Mouse (Mus musculus) hindbrain, embryonic 10.5 days (tissue): ENCODE data around the gene Ptger1. TPM values are rescaled to one million over a fixed set of nuclear protein-coding genes. Genes with fewer than 3 reads are reported as not detected.

Source experiments
- DNase-seq: peaks from one replicate; pipeline ENCODE4 v3.0.0-alpha.2; 2017; ENCODE audit warnings: low spot score
- H3K27ac ChIP-seq: fragments of 300-500 bp; sonication (generic); 2 replicates; pipeline ENCODE4 v1.5.1; 2016; ENCODE audit warnings: mild to moderate bottlenecking, moderate library complexity
- H3K27me3 ChIP-seq: fragments of 300-500 bp; sonication (generic); 2 replicates; pipeline ENCODE4 v1.6.1; 2016; ENCODE audit warnings: mild to moderate bottlenecking; ENCODE audit not compliant: poor library complexity, insufficient read depth, severe bottlenecking
- H3K36me3 ChIP-seq: fragments of 300-500 bp; sonication (generic); 2 replicates; pipeline ENCODE4 v1.6.1; 2016; ENCODE audit warnings: mild to moderate bottlenecking, moderate library complexity
- H3K4me1 ChIP-seq: fragments of 300-500 bp; sonication (generic); replicated peaks from 2 replicates; pipeline ENCODE4 v1.6.1; 2016; ENCODE audit warnings: mild to moderate bottlenecking
- H3K4me3 ChIP-seq: fragments of 300-500 bp; sonication (generic); 2 replicates; pipeline ENCODE4 v1.5.1; 2016; ENCODE audit warnings: mild to moderate bottlenecking, moderate library complexity
- H3K9me3 ChIP-seq: fragments of 300-500 bp; sonication (generic); 2 replicates; pipeline ENCODE4 v1.6.1; 2016; ENCODE audit warnings: mild to moderate bottlenecking, moderate library complexity
- WGBS: fragments of 180-500 bp; shearing (Covaris S2); methylation state at CpG from one replicate; pipeline ENCODE4 v1.1.7; 2016; 5-methylcytosine and 5-hydroxymethylcytosine counted together
- polyA plus RNA-seq: library from polyadenylated mRNA; unstranded; fragments of >200 nt; fragmentation: Nextera tagmentation; extraction: Ambion mirVana; gene quantifications from 2 replicates; pipeline ENCODE4 v1.2.1, GENCODE M21; 2016

Ptger1 gene
- polyA plus RNA-seq, 1 experiment from 2014 or later: 0.58 TPM

DNA sequence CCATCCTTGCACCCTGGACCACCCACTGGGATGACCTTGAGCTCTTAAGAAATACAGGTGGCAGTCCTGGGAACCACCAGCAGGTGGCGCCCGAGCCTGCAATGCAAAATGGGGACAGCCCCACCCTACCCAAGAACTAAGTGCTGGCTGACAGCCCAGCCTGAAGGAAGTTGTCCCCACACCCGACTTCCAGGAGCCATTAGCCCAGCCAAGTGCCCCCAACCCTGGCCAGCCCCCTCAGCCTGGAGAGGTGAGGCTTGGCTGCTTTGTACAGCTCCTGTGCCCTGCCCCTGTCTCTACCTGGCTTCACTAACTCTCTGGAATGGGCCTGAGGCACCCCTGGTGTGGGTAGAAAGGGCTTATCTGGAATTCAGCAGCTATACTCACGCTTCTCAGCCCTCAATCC is 4.1 kb upstream of the Ptger1 start:
- H3K9me3 ChIP-seq: no peaks in the 10 kb centered on the region
- 8% methylated on average over 4 of the region's 4 CpGs for WGBS
- H3K27ac ChIP-seq: peak overlapping the region; percentile 54
- no peak overlapping the region for H3K4me3 ChIP-seq
- peak; percentile 84 for DNase-seq
- peaks cover 62% of the 10 kb centered on the region for H3K4me1 ChIP-seq
- H3K27me3 ChIP-seq: peaks cover 11% of the 10 kb centered on the region
- H3K36me3 ChIP-seq: peaks cover 36% of the 10 kb centered on the region

- H3K4me1 ChIP-seq: peaks cover 71% of the 10 kb centered on the region
- WGBS: 88% methylated on average over 13 of the region's 13 CpGs
- no peaks in the 10 kb centered on the region for H3K9me3 ChIP-seq
- peaks cover 23% of the 10 kb centered on the region for H3K27me3 ChIP-seq
- no peak overlapping the region for H3K4me3 ChIP-seq
- DNase-seq: no peak
- H3K27ac ChIP-seq: no peak overlapping the region
- peaks cover 27% of the 10 kb centered on the region for H3K36me3 ChIP-seq
Observed at GRCm38 (mm10) chr8:83664096-83664495, 2.4 kb upstream of the Ptger1 start.

DNA sequence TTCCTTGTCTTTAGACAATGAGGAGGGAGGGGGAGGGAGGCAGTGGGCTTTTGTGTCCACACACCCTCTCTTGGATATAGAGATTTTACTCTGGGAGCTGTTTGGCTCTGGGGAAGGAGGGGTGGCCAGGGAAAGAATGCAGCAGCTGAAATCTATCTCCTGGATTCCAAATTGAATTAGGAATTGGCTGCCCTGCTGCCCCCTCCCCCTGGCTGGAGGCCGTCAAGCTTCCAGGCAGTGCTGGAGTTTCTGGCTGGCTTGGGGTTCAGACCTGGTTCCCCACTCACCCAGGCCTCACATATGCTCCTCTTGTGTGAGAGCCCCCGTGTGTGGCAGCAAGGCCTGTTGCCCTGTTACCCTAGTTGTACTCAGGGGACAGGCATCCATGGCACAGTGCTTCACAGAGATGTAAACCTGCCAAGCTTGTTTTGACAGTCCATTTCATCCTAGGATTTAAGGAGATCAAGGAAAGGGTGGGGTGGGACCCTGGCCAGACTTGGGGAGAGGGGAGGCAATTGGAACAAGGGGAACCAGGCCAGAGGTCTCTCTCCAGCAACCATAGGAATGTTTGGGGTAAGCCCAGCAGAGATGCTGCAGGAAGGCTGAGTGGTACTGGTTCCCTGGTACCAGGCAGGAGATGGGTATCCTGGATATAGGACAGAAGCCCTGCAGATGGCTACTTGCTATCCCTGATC is 1.4 kb upstream of the Ptger1 start:
- WGBS: 39% methylated on average over 2 of the region's 2 CpGs
- no peak for DNase-seq
- Histone ChIP-seq H3K36me3 (peaks cover 35% of the 10 kb centered on the region), H3K4me1 (peaks cover 66% of the 10 kb centered on the region), H3K4me3 (no peak overlapping the region), H3K9me3 (no peaks in the 10 kb centered on the region), H3K27me3 (peaks cover 27% of the 10 kb centered on the region), H3K27ac (peak overlapping the region; percentile 37; the same call in 1 of the 2 replicates)

DNA sequence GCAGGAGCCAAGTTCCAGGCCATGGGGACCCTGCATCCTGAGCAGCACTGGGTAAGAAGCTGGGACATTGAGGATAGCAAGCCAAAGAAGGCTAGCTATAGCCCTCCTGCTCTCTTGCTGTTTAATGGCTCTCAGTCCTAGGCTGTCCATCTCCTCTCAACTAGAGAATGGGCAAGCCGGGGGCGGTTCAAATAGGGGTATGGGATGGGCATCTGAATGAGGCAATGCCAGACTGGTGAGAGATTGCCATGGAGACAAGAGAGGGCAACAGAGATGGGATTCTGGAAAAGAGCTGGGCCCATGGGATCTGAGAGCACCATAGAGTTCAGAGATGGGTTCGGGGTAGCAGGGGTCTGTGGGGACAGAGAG is 372 bp downstream of the Ptger1 start:
- DNase-seq: no peak
- Histone ChIP-seq H3K27me3 (peaks cover 27% of the 10 kb centered on the region), H3K9me3 (no peaks in the 10 kb centered on the region), H3K27ac (peak overlapping the region; percentile 26; the same call in 1 of the 2 replicates), H3K36me3 (peaks cover 51% of the 10 kb centered on the region), H3K4me3 (no peak overlapping the region; the same call in 1 of the 2 replicates), H3K4me1 (peaks cover 48% of the 10 kb centered on the region)
- WGBS: 90% methylated on average over 3 of the region's 3 CpGs

DNA sequence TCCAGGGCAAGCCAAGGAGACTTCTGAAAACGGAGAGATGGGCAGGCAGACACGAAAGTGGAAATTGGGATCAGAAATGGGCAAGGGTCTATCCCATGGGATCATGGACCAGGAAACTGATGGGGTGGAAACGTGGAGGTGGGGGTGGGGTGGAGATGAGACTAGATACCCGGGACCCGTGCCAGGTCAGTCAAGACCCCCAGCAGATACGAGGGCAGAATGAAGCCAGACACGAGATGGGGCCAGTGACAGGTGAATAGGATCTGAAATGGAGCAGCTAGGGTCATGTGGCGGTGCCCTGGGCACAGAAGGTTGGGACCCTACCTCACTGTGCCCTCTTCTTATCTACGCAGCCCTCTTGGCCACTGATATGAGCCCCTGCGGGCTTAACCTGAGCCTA is 1.0 kb downstream of the Ptger1 start:
- Histone ChIP-seq H3K27ac (peak overlapping the region; percentile 80; the same call in 1 of the 2 replicates), H3K4me1 (peaks cover 42% of the 10 kb centered on the region), H3K4me3 (peak overlapping the region; percentile 54), H3K9me3 (no peaks in the 10 kb centered on the region), H3K27me3 (peaks cover 27% of the 10 kb centered on the region), H3K36me3 (peaks cover 52% of the 10 kb centered on the region)
- no peak for DNase-seq
- WGBS: 83% methylated on average over 10 of the region's 10 CpGs

- peak; percentile 86 for DNase-seq
- WGBS: 18% methylated on average over 80 of the region's 80 CpGs
- H3K4me1 ChIP-seq: peaks cover 38% of the 10 kb centered on the region
- H3K27ac ChIP-seq: peak overlapping the region; percentile 80
- H3K36me3 ChIP-seq: peaks cover 54% of the 10 kb centered on the region
- H3K27me3 ChIP-seq: peaks cover 27% of the 10 kb centered on the region
- H3K4me3 ChIP-seq: peak overlapping the region; percentile 54
- no peaks in the 10 kb centered on the region for H3K9me3 ChIP-seq
Observed at GRCm38 (mm10) chr8:83668010-83668916, 1.8 kb downstream of the Ptger1 start.

- no peak for DNase-seq
- 78% methylated on average over 16 of the region's 16 CpGs for WGBS
- H3K27ac ChIP-seq: peak overlapping the region; percentile 80
- H3K4me1 ChIP-seq: peaks cover 37% of the 10 kb centered on the region
- peaks cover 54% of the 10 kb centered on the region for H3K36me3 ChIP-seq
- H3K27me3 ChIP-seq: peaks cover 27% of the 10 kb centered on the region
- peak overlapping the region; percentile 54; the same call in 1 of the 2 replicates for H3K4me3 ChIP-seq
- H3K9me3 ChIP-seq: no peaks in the 10 kb centered on the region
Observed at GRCm38 (mm10) chr8:83669013-83669412, 2.5 kb downstream of the Ptger1 start.

DNA sequence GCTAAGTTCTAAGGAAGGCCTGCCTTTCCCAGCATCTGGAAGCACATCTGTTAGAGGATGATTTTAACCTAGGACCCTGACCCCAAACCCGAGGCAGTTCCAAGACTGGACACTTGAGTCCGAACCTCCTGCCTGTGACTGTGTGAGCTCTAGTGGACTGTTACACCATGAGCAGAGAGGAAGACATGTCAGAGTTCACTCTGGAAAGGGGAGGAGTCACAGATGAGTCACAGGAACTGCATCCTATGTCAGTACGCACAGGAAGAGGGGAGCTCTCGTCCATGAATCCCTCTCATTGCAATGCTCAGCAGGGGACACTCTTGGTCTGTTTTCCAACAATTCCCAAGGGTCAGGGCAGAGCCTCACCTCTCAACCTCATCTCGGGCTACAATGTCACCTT is 6.5 kb downstream of the Ptger1 start:
- peaks cover 11% of the 10 kb centered on the region for H3K27me3 ChIP-seq
- H3K4me3 ChIP-seq: no peak overlapping the region
- H3K9me3 ChIP-seq: no peaks in the 10 kb centered on the region
- peaks cover 12% of the 10 kb centered on the region for H3K4me1 ChIP-seq
- H3K36me3 ChIP-seq: peaks cover 77% of the 10 kb centered on the region
- no peak for DNase-seq
- 59% methylated on average over 5 of the region's 5 CpGs for WGBS
- no peak overlapping the region for H3K27ac ChIP-seq

- no peaks in the 10 kb centered on the region for H3K4me1 ChIP-seq
- peaks cover 90% of the 10 kb centered on the region for H3K36me3 ChIP-seq
- H3K27me3 ChIP-seq: no peaks in the 10 kb centered on the region
- no peak for DNase-seq
- no peak overlapping the region for H3K27ac ChIP-seq
- no peaks in the 10 kb centered on the region for H3K9me3 ChIP-seq
- 83% methylated on average over 5 of the region's 5 CpGs for WGBS
- no peak overlapping the region for H3K4me3 ChIP-seq
Observed at GRCm38 (mm10) chr8:83674497-83674896, 8.0 kb downstream of the Ptger1 start.

DNA sequence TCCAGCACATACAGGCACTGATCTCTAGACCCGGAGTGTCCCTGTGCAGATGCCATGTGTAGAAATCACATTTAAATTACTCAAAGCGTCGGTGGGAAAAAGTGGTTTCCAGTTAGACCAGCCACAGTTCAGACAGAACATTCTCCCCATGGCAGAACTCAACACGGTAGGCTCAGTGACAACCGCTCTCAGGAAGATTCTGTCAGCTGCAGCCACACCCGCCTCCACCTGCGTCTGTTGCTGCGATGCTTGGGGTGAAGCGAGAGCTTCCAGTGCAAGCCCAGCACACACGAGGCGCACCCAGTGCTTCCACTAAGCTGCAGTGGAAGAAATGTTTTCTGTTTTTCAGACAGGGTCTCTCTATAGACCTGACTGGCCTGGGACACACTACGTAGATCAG is 13.4 kb downstream of the Ptger1 start:
- Histone ChIP-seq H3K27me3 (no peaks in the 10 kb centered on the region), H3K36me3 (peaks cover 93% of the 10 kb centered on the region)
- WGBS: 93% methylated on average over 12 of the region's 12 CpGs

GRCm38 (mm10) chr8:83680603-83681002 is 14.1 kb downstream of the Ptger1 start:
- no peaks in the 10 kb centered on the region for H3K27me3 ChIP-seq
- no peak for DNase-seq
- WGBS: 82% methylated on average over 5 of the region's 5 CpGs
- H3K36me3 ChIP-seq: peaks cover 96% of the 10 kb centered on the region
- no peaks in the 10 kb centered on the region for H3K9me3 ChIP-seq
- H3K4me3 ChIP-seq: no peak overlapping the region
- peak overlapping the region; percentile 51 for H3K27ac ChIP-seq
- peaks cover 12% of the 10 kb centered on the region for H3K4me1 ChIP-seq

More for the DNA sequence above, 13.4 kb downstream of the Ptger1 start:
- DNase-seq: no peak
- Histone ChIP-seq H3K4me3 (no peak overlapping the region), H3K4me1 (peaks cover 12% of the 10 kb centered on the region), H3K27ac (no peak overlapping the region), H3K9me3 (no peaks in the 10 kb centered on the region)

GRCm38 (mm10) chr8:83681099-83681498 is 14.6 kb downstream of the Ptger1 start:
- peak; percentile 54 for DNase-seq
- peaks cover 12% of the 10 kb centered on the region for H3K4me1 ChIP-seq
- H3K27ac ChIP-seq: peak overlapping the region; percentile 51
- peaks cover 96% of the 10 kb centered on the region for H3K36me3 ChIP-seq
- no peaks in the 10 kb centered on the region for H3K9me3 ChIP-seq
- no peaks in the 10 kb centered on the region for H3K27me3 ChIP-seq
- H3K4me3 ChIP-seq: no peak overlapping the region
- WGBS: 27% methylated on average over 6 of the region's 6 CpGs

DNA sequence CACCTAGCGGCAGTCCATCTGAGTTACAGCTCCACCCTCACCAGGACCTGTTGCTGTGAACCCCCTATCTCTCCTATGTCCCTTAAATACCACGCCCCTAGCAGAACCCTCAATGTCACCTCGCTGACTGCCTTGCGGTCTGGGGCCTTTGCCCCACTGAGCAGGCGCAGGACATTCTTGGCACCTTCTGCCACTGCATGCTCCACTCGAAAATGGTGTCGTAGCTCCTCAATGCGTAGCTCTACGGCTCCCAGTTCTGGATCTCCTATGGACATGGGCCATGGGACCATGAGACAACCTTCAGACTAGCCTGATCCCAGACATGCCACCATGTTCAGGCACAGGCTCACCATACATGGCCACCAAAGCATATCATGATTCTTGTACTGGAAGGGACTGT is 18.0 kb downstream of the Ptger1 start:
- Histone ChIP-seq H3K27me3 (no peaks in the 10 kb centered on the region), H3K27ac (no peak overlapping the region), H3K9me3 (no peaks in the 10 kb centered on the region), H3K4me3 (no peak overlapping the region), H3K4me1 (peaks cover 12% of the 10 kb centered on the region), H3K36me3 (peaks cover 82% of the 10 kb centered on the region)
- DNase-seq: no peak
- 93% methylated on average over 9 of the region's 9 CpGs for WGBS
